Mouse (Mus musculus) midbrain, embryonic 15.5 days (tissue): ENCODE measurements around the gene Hand2. TPM values are rescaled to one million over a fixed set of nuclear protein-coding genes. Genes with fewer than 3 reads are reported as not detected.

Experiments used
- ATAC-seq: fragments of 200-750 bp; cut with Nextera tagmentation; replicated peaks from 2 replicates; pipeline ENCODE4 v1.8.0; 2017; ENCODE audit warnings: moderate TSS enrichment
- H3K27ac ChIP-seq: fragments of 300-500 bp; sonication (generic); 2 replicates; pipeline ENCODE4 v1.5.1; 2015; ENCODE audit warnings: mild to moderate bottlenecking, inconsistent platforms
- H3K27me3 ChIP-seq: fragments of 300-500 bp; sonication (generic); replicated peaks from 2 replicates; pipeline ENCODE4 v1.6.1; 2015; ENCODE audit warnings: inconsistent platforms
- H3K36me3 ChIP-seq: fragments of 300-500 bp; sonication (generic); replicated peaks from 2 replicates; pipeline ENCODE4 v1.6.1; 2015; ENCODE audit warnings: inconsistent platforms
- H3K4me1 ChIP-seq: fragments of 300-500 bp; sonication (generic); 2 replicates; pipeline ENCODE4 v1.6.1; 2015; ENCODE audit warnings: inconsistent platforms
- H3K4me2 ChIP-seq: fragments of 300-500 bp; sonication (generic); 2 replicates; pipeline ENCODE4 v1.6.1; 2015; ENCODE audit warnings: inconsistent platforms, mild to moderate bottlenecking, moderate library complexity
- H3K4me3 ChIP-seq: fragments of 300-500 bp; sonication (generic); 2 replicates; pipeline ENCODE4 v1.5.1; 2015; ENCODE audit warnings: mild to moderate bottlenecking, inconsistent platforms
- H3K9ac ChIP-seq: fragments of 300-500 bp; sonication (generic); 2 replicates; pipeline ENCODE4 v1.6.1; 2015; ENCODE audit warnings: mild to moderate bottlenecking, inconsistent platforms
- H3K9me3 ChIP-seq: fragments of 300-500 bp; sonication (generic); 2 replicates; pipeline ENCODE4 v1.6.1; 2016; ENCODE audit warnings: inconsistent platforms
- WGBS: fragments of 180-500 bp; shearing (Covaris S2); methylation state at CpG from one replicate; pipeline ENCODE4 v1.1.7; 2015; ENCODE audit warnings: mixed read lengths; 5-methylcytosine and 5-hydroxymethylcytosine counted together
- polyA plus RNA-seq: library from polyadenylated mRNA; unstranded; fragments of >200 nt; fragmentation: Nextera tagmentation; extraction: Ambion mirVana; gene quantifications from 2 replicates; pipeline ENCODE4 v1.2.1, GENCODE M21; 2015

The Hand2 gene
- not detected in 2 replicates for polyA plus RNA-seq

DNA sequence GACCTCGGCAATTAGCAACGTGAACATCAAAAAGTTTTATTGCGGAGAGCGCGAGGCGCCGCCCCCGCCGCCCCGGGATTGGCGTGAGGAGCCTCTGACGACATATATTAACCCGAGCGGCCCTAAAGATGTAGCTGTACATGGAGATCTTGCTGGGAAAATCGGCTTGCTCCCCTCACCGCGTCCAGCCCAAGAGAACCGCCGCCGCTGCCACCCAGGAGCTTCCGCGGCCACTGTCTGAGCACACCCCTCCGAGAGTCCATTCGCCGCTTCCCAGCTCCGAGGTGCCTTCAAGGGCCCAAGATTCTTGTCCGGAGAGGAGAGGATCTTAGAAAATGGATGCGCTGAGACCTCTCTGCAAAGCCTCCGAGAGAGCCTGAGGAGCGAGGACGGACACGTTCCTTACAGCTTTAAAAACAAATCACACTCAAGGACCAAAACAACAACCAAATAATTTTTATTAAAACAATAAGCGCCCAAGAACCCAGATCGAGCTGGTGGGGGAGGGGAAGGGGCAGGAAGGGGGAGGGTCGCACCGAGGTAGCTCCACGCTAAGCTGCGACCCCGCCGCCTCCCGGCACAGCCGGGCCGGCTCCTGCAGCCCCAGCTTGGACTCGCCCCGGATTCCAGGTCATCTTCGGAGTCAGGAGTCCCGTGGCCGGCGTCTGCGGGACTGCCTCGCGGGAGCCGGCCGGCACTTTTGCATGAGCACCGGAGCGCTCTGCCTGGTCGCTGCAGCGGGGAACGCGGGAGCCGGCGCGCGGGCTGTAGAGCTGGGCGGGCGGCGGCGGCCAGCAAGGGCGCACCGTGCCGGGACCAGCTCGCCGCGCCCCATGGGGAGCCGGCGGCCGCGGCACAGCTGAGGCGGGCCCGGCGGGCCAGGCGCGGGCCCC is at the start of gene Hand2:
Hand2 (plus strand) TSS at position 133 of the 893 bp plus-strand sequence.
- peak within 1 kb of the TSS; percentile 47 for H3K4me2 ChIP-seq
- peak within 1 kb of the TSS; percentile 28 for H3K4me3 ChIP-seq
- no peak within 1 kb of the TSS for H3K27ac ChIP-seq
- H3K36me3 ChIP-seq: no peaks in the 10 kb centered on the region
- peak; percentile 69 for ATAC-seq
- peaks cover 85% of the 10 kb centered on the region for H3K27me3 ChIP-seq
- H3K9ac ChIP-seq: no peak within 1 kb of the TSS
- WGBS: under 1% methylated on average over 73 of the region's 83 CpGs
- H3K9me3 ChIP-seq: no peaks in the 10 kb centered on the region
- H3K4me1 ChIP-seq: peaks cover 14% of the 10 kb centered on the region

DNA sequence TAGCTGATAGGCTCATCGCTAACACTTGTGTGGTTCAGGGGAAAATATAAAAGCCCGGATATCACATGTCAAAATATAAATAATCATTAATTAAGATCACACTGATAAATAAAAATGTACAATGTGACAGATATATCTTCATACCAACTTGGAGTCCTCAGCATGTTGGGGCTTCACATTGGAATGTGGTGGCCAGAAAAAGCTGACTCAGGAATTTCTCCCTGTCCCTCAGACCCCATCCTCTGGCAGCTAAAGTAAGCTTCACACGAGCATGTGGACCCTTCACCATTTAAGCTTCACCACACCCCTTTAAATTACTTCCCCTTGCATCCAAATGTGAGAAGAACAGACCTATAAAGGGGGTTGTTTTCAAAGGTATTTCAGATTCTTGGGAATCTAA is 47.7 kb upstream of the Hand2 start:
- no peak overlapping the region for H3K4me3 ChIP-seq
- H3K9me3 ChIP-seq: no peaks in the 10 kb centered on the region
- no peak overlapping the region for H3K9ac ChIP-seq
- no peak overlapping the region for H3K4me2 ChIP-seq
- ATAC-seq: no peak
- no peak overlapping the region for H3K27ac ChIP-seq
- no peaks in the 10 kb centered on the region for H3K27me3 ChIP-seq
- no peaks in the 10 kb centered on the region for H3K36me3 ChIP-seq
- H3K4me1 ChIP-seq: no peaks in the 10 kb centered on the region
- WGBS: 83% methylated on average over 3 of the region's 3 CpGs

DNA sequence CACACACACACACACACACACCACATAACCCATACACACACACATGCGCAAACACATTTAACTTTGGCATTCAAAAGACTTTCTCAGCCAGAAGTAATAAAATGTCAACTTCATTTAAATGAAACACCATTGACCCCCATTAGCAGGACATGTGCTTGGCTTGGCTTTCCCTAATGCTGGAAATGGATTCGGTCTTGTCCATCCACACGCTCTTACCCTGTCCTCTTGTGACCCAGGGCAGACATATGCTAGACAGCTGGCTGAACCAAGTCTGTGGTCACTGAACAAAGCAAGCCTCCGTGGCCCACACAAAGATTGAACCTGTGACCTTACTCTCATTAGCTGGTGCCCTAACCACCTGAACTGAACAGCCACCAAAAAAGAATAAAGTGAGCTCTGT is 27.3 kb upstream of the Hand2 start:
- no peak for ATAC-seq
- H3K4me1 ChIP-seq: no peaks in the 10 kb centered on the region
- no peaks in the 10 kb centered on the region for H3K9me3 ChIP-seq
- H3K36me3 ChIP-seq: no peaks in the 10 kb centered on the region
- H3K27ac ChIP-seq: no peak overlapping the region
- no peak overlapping the region for H3K9ac ChIP-seq
- no peak overlapping the region for H3K4me3 ChIP-seq
- H3K27me3 ChIP-seq: no peaks in the 10 kb centered on the region
- H3K4me2 ChIP-seq: no peak overlapping the region
- 80% methylated on average over 4 of the region's 4 CpGs for whole genome bisulfite sequencing

DNA sequence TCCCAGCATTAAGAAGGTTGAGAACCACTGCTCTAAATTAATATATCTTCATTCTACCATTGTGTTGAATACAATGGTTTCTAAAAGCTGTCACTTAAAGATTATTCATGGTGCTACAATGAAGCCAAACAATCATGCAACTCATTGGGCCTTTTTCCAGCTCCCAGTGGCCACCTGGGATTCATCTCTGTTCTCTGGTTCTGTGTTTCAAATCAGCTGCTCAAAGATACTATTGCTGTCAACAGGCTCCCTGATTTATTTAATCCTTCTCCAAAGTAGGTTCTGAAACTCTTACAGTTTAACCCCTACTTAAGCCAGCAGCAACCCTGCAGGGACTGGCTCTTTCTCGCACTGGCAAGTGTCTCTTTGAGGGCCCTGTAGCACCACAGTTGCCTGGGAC is 17.3 kb upstream of the Hand2 start:
- ATAC-seq: no peak
- peaks cover 12% of the 10 kb centered on the region for H3K27me3 ChIP-seq
- no peaks in the 10 kb centered on the region for H3K36me3 ChIP-seq
- H3K4me3 ChIP-seq: no peak overlapping the region
- no peaks in the 10 kb centered on the region for H3K9me3 ChIP-seq
- H3K4me1 ChIP-seq: no peaks in the 10 kb centered on the region
- H3K9ac ChIP-seq: no peak overlapping the region
- H3K4me2 ChIP-seq: no peak overlapping the region
- no peak overlapping the region for H3K27ac ChIP-seq
- 49% methylated on average over 1 of the region's 1 CpGs for WGBS

DNA sequence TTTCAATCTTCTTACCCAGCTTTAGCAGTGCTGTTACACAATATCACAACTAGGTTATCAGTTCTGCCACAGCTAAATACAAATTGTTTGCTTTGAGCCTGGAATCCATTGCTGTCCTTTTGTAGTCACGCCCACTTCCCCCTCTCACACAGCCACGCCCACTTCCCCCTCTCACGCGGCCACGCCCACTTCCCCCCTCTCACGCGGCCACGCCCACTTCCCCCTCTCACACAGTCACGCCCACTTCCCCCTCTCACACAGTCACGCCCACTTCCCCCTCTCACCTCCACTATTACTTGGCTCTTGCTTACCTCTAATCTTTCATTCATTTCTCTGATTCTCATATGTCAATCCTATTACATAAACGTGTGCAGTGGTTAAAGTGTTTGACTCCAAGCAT is 15.8 kb upstream of the Hand2 start:
- Histone ChIP-seq H3K4me2 (no peak overlapping the region), H3K36me3 (no peaks in the 10 kb centered on the region), H3K27me3 (peaks cover 20% of the 10 kb centered on the region), H3K4me3 (no peak overlapping the region), H3K9me3 (no peaks in the 10 kb centered on the region), H3K9ac (no peak overlapping the region), H3K27ac (no peak overlapping the region), H3K4me1 (no peaks in the 10 kb centered on the region)
- ATAC-seq: no peak
- 62% methylated on average over 11 of the region's 11 CpGs for WGBS

DNA sequence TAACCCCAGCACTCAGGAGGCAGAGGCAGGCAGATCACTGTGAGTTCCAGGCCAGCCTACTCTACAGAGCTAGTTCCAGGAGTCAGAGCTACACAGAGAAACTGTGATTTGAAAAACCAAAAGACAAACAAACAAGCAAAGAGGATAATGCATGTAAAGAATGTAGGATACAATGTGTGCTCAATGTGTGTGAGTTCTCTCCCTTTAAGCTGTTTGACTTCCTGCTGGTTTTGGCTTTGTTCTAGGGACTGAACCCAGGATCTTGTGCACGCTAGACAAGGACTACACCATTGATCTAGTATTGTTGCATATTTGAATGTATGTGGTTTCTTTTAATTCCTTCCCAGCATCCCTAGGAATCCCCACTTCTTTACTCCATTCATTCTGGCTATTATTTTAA is 14.3 kb upstream of the Hand2 start:
- Histone ChIP-seq H3K9ac (no peak overlapping the region), H3K36me3 (no peaks in the 10 kb centered on the region), H3K4me2 (no peak overlapping the region), H3K9me3 (no peaks in the 10 kb centered on the region), H3K4me1 (no peaks in the 10 kb centered on the region), H3K27me3 (peaks cover 29% of the 10 kb centered on the region), H3K4me3 (no peak overlapping the region), H3K27ac (no peak overlapping the region)
- no peak for ATAC-seq
- 19% methylated on average over 1 of the region's 1 CpGs for WGBS

DNA sequence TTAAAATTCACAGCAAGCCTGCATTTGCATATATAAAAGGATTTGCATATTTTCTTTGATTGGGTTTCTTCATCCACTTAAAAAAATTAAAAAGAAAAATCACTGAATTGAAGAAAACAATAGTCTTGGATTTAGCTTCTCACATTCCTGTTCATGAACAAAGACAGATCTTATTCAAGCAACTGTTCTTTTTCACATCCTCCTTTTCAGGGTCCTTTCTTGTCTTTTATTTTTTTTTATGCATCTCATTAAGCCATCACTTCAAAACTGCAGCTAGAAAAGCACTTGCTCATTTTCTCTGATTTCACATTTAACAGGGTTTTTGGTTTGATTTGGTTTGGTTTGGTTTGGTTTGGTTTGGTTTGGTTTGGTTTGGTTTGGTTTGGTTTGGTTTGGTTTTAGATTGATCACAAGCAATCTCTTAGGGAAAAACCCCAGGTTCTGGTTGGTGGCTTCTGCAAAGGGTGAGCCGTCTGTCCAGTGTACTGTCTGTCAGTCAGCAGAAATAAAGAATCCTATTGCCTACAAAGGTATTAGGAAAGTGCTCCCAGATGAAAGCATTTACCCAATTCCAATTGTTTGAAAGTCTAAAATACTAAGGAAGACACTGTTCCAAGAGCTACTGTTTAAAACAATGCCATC is 10.8 kb upstream of the Hand2 start:
- Histone ChIP-seq H3K4me1 (peaks cover 4% of the 10 kb centered on the region; the same call in 1 of the 2 replicates), H3K27ac (no peak overlapping the region), H3K4me3 (no peak overlapping the region), H3K9ac (no peak overlapping the region), H3K36me3 (no peaks in the 10 kb centered on the region), H3K4me2 (no peak overlapping the region), H3K9me3 (no peaks in the 10 kb centered on the region), H3K27me3 (peaks cover 57% of the 10 kb centered on the region)
- no peak for ATAC-seq
- WGBS: 9% methylated on average over 1 of the region's 1 CpGs

DNA sequence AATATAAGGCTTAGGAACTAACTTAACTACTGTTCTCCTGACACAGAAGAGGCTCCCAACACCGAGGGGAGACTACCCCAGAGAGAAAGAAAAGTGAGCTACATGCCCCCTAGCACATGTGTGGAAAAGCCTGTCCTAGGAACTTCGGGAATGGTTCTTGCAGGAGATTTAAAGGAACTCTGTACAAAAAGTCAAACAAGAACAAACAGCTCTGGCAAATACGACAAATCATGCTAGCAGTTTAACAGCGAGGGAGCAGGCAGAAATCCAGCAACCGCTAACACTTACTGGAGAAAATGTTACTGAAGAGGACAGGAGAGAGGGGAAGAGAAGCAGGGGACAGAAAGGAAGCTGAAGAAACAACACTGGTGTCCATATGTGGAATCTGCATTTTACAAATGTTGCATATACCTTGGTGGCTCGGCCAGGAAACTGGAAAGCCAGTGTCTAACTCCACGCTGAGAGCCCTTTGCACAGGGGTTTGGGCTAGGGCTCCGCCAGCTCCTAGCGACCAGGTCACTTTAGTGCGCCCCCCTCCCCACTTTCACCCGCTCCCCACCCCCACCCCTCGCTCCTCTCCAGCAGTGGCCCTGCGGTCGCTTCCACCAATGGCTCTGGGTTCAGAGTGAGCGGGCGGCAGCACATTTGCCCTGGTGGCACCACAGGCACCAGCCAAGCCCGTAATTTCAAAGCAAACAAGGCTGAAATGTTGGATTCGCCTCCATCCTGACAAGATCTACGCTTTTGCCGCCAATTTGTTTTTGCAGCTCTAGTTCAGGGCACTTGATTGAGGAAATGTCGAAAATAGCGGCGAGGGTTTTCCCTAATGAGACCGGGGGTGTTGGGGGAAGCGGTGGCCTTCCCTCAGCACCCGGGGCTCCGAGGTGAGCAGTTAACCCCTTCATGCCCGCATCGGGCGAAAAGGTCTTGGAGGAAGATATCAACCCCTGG is 8.5 kb upstream of the Hand2 start:
- Histone ChIP-seq H3K36me3 (no peaks in the 10 kb centered on the region), H3K9me3 (no peaks in the 10 kb centered on the region), H3K4me1 (peaks cover 4% of the 10 kb centered on the region; the same call in 1 of the 2 replicates), H3K9ac (no peak overlapping the region), H3K4me3 (no peak overlapping the region), H3K27ac (no peak overlapping the region), H3K4me2 (peak overlapping the region; percentile 3; the same call in 1 of the 2 replicates), H3K27me3 (peaks cover 76% of the 10 kb centered on the region)
- ATAC-seq: peak; percentile 59; the same call in 1 of the 2 replicates
- WGBS: under 1% methylated on average over 30 of the region's 30 CpGs

DNA sequence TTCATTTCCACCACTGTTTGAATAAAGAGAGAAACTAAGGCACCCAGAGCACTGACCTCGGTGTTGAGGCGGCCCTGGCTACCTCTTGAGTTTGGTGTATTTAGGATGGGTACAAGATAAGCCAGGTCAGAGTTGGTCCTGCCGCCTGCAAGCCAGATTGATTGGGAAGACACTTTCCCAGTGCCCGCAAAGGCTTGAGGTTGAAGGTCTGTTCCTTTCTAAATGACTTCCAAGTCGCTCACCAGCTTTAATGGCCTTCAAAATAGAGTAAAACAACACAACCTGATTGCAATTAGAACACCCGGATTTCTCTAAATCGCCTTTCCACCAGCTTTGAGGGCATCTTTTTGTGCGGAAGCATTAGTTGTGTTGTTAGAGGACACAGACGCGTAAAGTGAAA is 7.2 kb upstream of the Hand2 start:
- no peak overlapping the region for H3K4me2 ChIP-seq
- no peaks in the 10 kb centered on the region for H3K36me3 ChIP-seq
- no peak for ATAC-seq
- no peak overlapping the region for H3K4me3 ChIP-seq
- H3K27me3 ChIP-seq: peaks cover 78% of the 10 kb centered on the region
- no peaks in the 10 kb centered on the region for H3K9me3 ChIP-seq
- 2% methylated on average over 10 of the region's 10 CpGs for WGBS
- H3K4me1 ChIP-seq: peaks cover 4% of the 10 kb centered on the region; the same call in 1 of the 2 replicates
- H3K27ac ChIP-seq: no peak overlapping the region
- H3K9ac ChIP-seq: no peak overlapping the region

DNA sequence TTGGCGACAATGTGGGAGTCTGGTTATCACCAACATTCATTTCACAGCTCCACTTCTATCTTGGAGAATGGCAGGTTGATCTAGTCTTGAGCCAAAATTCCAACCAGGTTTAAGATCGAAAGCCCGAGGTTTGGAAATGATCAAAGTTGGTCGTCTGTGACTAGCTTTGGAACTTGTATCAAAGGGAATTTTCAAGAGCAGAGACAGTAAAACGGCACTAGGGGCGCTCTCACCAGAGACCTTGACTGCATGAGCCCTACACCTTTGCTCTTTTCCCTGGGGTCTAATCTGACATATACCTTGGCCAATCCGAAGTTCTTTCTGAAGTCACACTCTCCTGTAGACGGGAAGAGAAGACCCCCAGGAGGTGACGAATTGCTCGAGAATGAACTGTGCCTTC is 6.6 kb upstream of the Hand2 start:
- H3K4me1 ChIP-seq: peaks cover 4% of the 10 kb centered on the region; the same call in 1 of the 2 replicates
- no peaks in the 10 kb centered on the region for H3K9me3 ChIP-seq
- 1% methylated on average over 10 of the region's 10 CpGs for WGBS
- peaks cover 79% of the 10 kb centered on the region for H3K27me3 ChIP-seq
- H3K4me3 ChIP-seq: no peak overlapping the region
- no peak overlapping the region for H3K9ac ChIP-seq
- no peak overlapping the region for H3K27ac ChIP-seq
- H3K36me3 ChIP-seq: no peaks in the 10 kb centered on the region
- ATAC-seq: no peak
- no peak overlapping the region for H3K4me2 ChIP-seq

DNA sequence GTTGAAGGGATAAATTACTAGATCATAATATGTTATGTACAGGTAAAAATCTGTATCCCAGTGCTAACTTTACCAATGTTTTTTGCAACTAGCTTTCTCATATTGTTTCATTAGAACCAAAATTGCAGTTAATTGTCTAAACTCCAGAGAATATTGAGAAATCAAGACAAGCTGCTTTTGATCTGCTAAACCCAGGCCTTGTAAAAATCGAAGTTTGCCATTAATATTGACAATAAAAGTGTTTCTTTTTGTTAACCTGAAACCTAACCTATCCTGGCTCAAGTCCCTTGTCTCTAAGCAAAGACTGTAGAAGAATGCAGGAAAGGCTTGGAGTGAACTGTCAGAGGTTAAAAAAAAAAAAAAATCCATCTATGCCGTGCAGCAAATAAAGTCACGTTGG is 5.3 kb upstream of the Hand2 start:
- Histone ChIP-seq H3K4me1 (peaks cover 4% of the 10 kb centered on the region; the same call in 1 of the 2 replicates), H3K9me3 (no peaks in the 10 kb centered on the region), H3K27ac (no peak overlapping the region), H3K36me3 (no peaks in the 10 kb centered on the region), H3K9ac (no peak overlapping the region), H3K4me3 (no peak overlapping the region), H3K27me3 (peaks cover 85% of the 10 kb centered on the region), H3K4me2 (no peak overlapping the region)
- 2% methylated on average over 3 of the region's 3 CpGs for WGBS
- no peak for ATAC-seq

DNA sequence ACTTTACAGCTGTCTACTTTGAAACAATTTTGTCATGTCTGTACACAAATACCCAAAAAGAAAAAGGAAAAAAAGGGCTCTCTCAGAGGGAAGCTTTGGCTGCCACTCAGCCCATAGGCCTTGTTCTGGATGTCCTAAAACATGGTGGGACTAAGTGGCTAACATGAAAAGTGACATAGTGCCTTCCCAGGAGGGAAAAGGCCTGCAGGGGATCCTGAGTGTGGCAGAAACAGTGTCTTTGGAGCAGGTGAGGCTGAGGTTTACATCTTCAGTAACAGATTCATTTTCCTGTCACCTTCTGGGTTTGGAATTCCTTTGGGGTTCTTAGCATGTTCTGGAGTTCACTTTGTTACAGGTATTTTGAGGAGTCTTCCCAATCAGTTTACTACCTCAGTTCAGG is 3.7 kb upstream of the Hand2 start:
- Histone ChIP-seq H3K4me1 (peaks cover 18% of the 10 kb centered on the region), H3K9ac (no peak overlapping the region), H3K27ac (no peak overlapping the region), H3K36me3 (no peaks in the 10 kb centered on the region), H3K9me3 (no peaks in the 10 kb centered on the region), H3K4me3 (no peak overlapping the region), H3K4me2 (no peak overlapping the region), H3K27me3 (peaks cover 88% of the 10 kb centered on the region)
- ATAC-seq: no peak
